Mouse (Mus musculus) retina, embryonic 14.5 days (tissue): ENCODE data around the gene Fkbp2.
"Not testable (repeated sequence)": the region's sequence is repeated elsewhere in the genome, so short reads cannot be mapped to it uniquely, and the experiment has no call there.

ENCODE experiments used
- DNase-seq: peaks from one replicate; pipeline ENCODE4 v3.0.0-alpha.2; 2015; ENCODE audit warnings: low spot score

The Fkbp2 gene

GRCm38 (mm10) chr19:6991166-6991565 lies 10.9 kb upstream of the Fkbp2 start:
- DNase-seq = not testable (repeated sequence)

GRCm38 (mm10) chr19:6990712-6991111 lies 10.4 kb upstream of the Fkbp2 start:
- DNase-seq = no peak

- no peak for DNase-seq
Measured at GRCm38 (mm10) chr19:6989251-6989650, 8.9 kb upstream of the Fkbp2 start.

- DNase-seq = no peak
Measured at GRCm38 (mm10) chr19:6987904-6988285, 7.6 kb upstream of the Fkbp2 start.

GRCm38 (mm10) chr19:6987061-6987903 lies 7.0 kb upstream of the Fkbp2 start, which contains the start of gene Vegfb:
Gene Vegfb (minus strand): TSS chr19:6987651.
- peak; percentile 64 for DNase-seq

- no peak for DNase-seq
Measured at GRCm38 (mm10) chr19:6985951-6986708, 5.8 kb upstream of the Fkbp2 start.

GRCm38 (mm10) chr19:6985300-6985699 lies 5.0 kb upstream of the Fkbp2 start:
- DNase-seq = no peak

- DNase-seq = peak; percentile 63
Measured at GRCm38 (mm10) chr19:6983621-6984020, 3.3 kb upstream of the Fkbp2 start.

- no peak for DNase-seq
Measured at GRCm38 (mm10) chr19:6981465-6981864, 1.2 kb upstream of the Fkbp2 start.

- peak; percentile 99 for DNase-seq
Measured at GRCm38 (mm10) chr19:6979486-6980380, 568 bp downstream of the Fkbp2 start.

- no peak for DNase-seq
Measured at GRCm38 (mm10) chr19:6979001-6979479, 1.3 kb downstream of the Fkbp2 start.

GRCm38 (mm10) chr19:6978639-6978974 lies 1.7 kb downstream of the Fkbp2 start:
- DNase-seq = no peak

- DNase-seq = no peak
Measured at GRCm38 (mm10) chr19:6977759-6978638, 2.3 kb downstream of the Fkbp2 start.

GRCm38 (mm10) chr19:6975537-6976521 lies 4.5 kb downstream of the Fkbp2 start, which contains the start of gene Plcb3:
Gene Plcb3 (minus strand): TSS chr19:6976470.
- DNase-seq = peak; percentile 80

GRCm38 (mm10) chr19:6974211-6975205 lies 5.8 kb downstream of the Fkbp2 start, which contains the start of gene Ppp1r14b:
Gene Ppp1r14b (plus strand): TSS chr19:6974968.
- DNase-seq = peak; percentile 85

- DNase-seq = no peak
Measured at GRCm38 (mm10) chr19:6973581-6974190, 6.6 kb downstream of the Fkbp2 start.

GRCm38 (mm10) chr19:6972247-6972917 lies 7.9 kb downstream of the Fkbp2 start:
- no peak for DNase-seq
